Mouse (Mus musculus) testis, postnatal 10 days (tissue): ENCODE data around the gene Rhbdd2.

ENCODE experiments used
- DNase-seq: peaks from one replicate; pipeline ENCODE4 v3.0.0; 2021; ENCODE audit warnings: low spot score

Rhbdd2 gene

GRCm38 (mm10) chr5:135682009-135682408, 49.6 kb downstream of the Rhbdd2 start:
- no peak for DNase-seq

- DNase-seq: no peak
These were observed 50.6 kb downstream of the Rhbdd2 start for GRCm38 (mm10) chr5:135682942-135683570.

- no peak for DNase-seq
These were observed 58.0 kb downstream of the Rhbdd2 start for GRCm38 (mm10) chr5:135690401-135690800.

GRCm38 (mm10) chr5:135691266-135691665, 58.8 kb downstream of the Rhbdd2 start:
- DNase-seq: no peak

DNA sequence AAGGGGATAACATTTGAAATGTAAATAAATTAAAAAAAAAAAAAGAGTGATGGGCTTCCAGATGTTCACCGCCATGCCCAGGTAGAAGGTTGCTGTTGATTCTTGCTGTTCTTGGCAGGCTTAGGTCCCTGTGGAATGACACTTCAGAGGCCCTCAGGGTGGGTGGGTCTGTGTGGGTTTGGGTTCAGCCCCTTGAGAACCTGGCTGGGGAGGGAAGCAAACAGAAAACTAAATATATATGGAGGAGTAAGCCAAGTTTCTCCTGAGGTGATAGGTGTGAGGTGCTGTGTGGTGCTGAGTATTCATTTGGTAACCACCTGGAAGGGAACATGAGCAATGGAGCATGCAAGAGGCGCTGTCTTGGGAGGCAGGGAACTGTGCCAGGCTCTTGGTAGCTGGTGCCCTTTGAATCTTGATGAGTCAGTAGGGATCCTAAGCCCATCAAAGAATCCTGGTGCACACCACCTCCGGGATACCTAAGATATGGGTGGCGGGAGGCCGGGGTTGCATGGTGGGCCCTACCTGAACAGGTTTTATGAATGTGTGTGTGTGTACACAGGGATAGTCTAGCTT, 60.9 kb downstream of the Rhbdd2 start:
- no peak for DNase-seq

GRCm38 (mm10) chr5:135695277-135695721, 62.9 kb downstream of the Rhbdd2 start:
- no peak for DNase-seq
